Mouse (Mus musculus) urinary bladder, postnatal 14 days (tissue): ENCODE data around the gene Fam228a.
A peak's percentile ranks its signal among the peaks of the same experiment; 100 is the strongest.
"Not testable (repeated sequence)": the region's sequence is repeated elsewhere in the genome, so short reads cannot be mapped to it uniquely, and the experiment has no call there.

Experiments used
- DNase-seq: peaks from one replicate; pipeline ENCODE4 v3.0.0; 2021; ENCODE audit warnings: low spot score

The Fam228a gene

DNA sequence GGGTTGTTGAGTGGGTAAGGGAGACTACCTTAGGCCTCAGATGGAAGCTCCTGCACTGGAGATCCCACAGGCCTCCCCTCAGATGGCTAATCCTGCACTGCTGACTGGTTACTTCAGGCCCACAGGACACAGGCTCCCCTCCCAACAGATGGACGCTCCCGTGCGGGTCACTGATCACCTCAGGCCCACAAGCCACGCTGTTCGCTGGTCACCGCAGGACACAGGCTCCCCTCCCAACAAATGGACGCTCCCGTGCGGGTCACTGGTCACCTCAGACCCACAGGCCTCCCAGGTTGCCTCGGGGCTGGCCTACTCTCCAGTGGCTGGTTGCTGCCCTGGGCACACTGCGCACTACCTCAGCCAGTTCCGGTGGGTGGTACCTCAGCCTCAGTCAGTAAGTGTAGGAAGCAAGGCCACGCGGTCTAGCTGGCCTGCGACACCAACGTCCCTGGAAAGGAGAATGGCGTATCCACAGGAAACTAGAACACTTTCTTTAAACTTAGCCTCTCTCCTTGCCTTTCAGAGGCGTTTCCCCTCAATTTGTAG is at the start of gene Fam228a:
Gene Fam228a, minus strand, starts transcription at position 400 of the 546 bp plus-strand sequence.
- no peak for DNase-seq

DNA sequence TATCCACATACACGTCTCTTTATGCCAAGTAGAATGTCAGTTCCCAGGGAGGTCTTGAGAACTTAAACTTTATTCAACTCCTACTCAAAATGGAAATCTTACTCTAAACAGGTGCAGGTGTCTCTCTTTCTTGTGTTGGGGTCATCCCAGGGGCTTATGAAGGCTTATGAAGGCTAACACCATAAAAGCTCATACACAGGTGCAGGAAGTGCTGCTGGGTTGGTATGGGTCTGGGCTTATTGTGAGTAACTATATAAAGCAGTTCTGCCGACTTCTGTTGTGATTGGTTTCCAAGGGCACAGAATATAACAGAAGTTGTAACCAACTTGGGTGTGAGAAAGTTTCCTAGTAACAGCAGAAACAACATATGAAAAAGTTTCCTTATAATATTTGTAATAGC is 46.2 kb upstream of the Fam228a start:
- no peak for DNase-seq

DNA sequence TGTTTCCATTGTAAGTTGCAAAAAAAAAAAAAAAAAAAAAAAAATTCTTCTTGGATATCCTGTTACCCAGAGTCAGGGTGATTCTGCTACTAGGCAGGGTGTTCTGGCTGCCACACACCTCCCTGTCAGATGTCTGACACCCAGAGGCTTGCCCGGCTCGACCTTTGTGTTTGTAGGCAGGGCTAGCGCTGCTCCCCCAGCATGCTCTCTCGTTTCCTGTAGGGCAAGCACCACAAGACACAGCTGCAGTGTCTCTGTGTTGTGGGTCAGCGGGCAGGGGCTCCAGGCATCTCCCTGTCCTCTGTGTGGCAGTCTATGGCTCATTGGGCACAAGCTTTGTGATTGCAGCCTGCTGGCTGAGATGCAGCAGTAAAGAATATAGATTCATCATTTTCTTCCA is 45.4 kb upstream of the Fam228a start:
- DNase-seq, result no peak

DNA sequence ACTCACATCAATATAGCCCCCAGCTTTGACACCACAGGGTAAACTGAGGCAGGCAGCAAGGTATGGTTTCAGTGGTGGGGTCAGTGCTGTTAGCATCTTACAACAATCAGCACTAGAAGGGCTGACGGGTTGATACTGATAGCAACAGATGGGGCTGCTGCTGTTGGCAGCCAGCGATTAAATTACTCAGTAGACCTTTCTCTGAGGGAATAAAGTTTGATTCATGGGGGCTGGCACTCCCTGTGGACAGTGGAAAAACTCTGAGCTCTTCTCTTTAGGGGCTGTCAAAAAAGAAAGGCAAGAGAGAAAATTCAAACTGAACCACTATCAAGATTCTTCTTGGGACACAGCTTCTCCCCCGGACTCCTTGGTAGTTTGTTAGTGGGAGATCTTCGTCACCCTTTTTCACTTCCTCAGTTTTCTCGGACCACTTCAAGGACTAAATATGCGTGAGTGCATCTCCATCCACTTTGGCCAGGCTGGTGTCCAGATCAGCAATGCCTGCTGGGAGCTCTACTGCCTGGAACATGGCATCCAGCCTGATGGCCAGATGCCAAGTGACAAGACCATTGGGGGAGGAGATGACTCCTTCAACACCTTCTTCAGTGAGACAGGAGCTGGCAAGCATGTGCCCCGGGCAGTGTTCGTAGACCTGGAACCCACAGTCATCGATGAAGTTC is 43.6 kb upstream of the Fam228a start:
- not testable (repeated sequence) for DNase-seq

DNA sequence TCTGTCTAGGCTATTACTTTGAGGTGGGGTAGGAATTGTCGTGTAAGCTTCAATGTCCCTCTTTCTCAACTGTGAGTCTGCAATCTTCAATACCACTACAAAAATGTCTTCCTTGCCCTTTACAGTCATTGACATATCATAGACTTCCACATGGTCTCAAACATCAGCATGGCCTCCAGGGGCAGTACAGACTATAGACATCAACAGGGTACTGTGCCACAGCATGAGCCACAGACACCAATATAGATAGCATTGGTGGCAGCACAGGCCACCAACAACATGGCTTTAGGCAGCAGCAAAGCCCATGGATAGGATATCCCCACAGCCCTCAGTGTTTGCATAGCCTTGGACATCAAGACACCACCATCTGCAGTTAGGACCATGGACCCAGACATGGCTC is 43.0 kb upstream of the Fam228a start:
- DNase-seq, result no peak

DNA sequence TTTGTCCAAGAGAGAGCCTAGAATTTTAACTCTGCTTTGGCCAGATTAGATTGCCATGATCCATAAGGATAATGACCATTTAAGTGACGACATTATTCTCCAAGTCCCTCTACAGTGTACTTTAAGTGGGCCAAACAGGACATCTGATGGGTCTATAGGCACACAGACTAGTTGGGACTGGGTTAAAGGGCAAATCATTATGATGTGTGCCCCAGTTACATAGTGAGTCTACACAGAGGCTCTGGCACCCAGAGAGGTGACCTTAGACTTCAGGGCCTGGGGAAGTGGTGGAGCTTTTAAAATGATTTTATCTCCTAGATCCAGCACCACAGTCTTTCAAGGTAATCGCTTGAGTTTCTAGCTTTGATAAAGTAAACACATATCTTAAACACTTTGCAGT is 42.0 kb upstream of the Fam228a start:
- no peak for DNase-seq

DNA sequence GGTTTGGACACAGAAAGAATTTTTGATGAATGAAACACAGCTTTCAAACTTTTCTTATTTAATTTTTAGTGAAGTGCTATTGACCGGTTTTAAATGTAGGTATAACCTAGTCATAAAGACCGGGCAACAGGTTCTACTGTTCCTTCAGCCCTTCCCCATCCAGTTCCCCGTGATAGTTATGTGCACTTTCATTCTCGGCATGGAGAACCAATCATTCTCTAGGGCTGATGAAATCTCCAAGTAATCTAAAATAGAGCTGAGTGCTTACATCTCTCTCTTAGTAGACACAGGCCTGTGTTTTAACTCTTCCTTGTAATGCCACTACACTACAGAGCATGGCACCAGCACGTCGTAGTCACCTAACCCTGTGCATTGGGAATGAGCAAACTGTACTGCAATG is 39.5 kb upstream of the Fam228a start:
- DNase-seq, result no peak

DNA sequence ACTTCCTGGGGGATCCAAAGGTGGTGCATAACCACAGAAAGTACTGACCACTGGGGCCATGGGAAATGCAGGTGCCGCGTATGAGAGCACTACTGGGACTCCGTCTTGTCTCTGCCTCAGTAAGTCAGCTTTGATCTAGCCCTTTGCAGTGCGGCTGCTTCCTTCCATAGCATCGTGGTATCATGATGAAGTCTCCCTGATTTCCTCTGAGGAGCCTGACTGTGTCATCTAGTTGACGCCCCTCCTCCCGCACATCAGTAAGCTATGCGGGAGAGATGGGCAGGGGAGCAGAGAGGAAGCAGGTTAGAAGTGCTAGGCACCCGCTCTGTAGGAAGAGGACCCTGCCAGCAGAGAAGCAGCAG is 37.3 kb upstream of the Fam228a start:
- DNase-seq, result no peak

DNA sequence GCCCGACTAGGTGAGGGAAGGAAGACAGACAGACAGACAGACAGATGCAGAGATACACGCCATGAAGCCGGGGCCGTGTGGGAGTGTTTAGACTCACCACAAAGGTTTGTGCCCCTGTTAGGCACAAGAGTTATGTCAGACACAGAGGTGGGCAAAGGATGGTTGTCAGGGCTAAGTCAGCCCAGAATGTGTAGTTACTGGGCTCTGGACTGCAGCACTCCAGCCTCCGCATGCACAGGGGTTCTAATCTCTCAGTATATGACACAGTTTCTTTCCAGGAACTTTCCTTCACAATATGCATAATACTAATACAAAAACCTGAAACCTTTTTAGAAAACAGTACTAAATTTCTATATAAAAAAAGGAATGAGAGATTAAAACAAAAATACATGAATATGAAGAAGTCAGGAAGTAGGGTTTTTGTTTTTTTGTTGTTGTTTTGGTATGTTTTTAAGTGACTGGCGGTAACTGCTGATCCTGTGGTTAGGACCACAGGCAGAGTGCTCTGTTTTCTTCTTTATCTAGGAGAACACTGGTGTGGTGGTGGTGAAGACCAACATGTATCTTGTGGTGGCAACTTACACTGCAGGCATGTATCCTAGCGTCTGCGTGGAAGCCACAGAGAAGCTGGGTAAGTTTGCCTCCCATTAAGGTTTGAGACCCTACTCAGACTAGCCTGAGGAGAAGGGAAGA is 36.8 kb upstream of the Fam228a start:
- DNase-seq, result no peak

DNA sequence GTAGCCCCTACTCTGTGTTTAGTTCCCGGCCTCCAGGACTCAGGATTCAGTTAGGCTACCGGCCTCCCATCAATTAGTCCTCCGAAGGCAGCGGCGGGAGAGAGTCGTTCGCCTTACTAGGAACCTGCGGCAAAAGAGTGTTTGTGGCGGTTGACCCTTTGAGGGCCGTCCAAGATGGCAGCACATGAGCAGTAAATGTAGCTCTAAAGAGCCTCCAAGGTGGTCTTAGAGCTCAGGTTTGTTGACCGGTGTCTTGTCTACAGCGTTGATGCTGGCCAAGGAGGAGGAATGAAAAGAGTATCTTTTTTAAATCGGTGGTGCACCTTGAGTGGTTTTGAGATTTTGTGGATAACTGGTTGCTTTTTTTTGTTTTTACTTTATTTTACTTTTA is 31.1 kb upstream of the Fam228a start:
- DNase-seq, result no peak

DNA sequence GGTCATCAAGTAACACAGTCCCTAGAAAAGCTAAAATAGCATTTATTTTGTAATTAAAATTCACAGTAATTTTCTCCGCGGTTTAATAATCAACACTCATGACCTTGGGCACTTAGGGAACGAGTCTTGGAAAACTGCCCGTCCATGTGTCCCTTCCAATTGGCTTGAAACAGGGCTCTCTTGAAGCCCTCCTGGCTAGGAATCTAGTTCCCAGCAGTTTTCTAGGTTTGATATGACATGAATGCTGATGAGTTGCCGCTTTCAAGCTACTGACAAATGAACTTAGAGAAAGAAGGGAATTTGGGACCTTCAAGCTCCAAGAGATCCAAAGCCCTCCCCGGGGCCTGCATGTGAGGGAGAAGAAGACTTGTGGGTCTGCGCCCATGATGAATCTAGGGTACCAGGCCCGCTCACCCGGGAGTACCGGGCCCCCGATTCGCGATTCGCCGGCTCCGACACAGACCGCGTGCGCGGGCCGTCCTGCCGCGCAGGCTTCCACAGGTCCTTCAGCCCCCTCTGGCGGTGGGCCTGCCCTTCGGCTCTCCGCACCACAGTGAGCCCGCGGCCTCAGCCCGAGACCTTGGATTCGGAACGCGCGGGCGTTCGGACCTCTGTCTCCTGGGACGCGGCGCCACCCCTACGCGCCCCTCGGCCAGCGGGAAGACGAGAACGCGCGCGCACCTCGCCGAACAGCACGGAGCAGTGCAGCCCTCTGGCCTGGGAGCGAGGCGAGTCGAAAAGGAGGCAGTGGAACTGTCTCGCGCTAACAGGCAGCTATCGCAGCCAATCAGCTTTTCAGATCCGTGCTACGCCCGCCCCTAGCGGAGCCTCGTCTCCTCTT is 30.5 kb upstream of the Fam228a start, which contains the start of the genes Pfn4 and Fam228b:
Gene Pfn4, plus strand, starts transcription at position 531 of the 841 bp plus-strand sequence.
Gene Fam228b, minus strand, starts transcription at position 776 of the 841 bp plus-strand sequence.
- peak; percentile 97 for DNase-seq

DNA sequence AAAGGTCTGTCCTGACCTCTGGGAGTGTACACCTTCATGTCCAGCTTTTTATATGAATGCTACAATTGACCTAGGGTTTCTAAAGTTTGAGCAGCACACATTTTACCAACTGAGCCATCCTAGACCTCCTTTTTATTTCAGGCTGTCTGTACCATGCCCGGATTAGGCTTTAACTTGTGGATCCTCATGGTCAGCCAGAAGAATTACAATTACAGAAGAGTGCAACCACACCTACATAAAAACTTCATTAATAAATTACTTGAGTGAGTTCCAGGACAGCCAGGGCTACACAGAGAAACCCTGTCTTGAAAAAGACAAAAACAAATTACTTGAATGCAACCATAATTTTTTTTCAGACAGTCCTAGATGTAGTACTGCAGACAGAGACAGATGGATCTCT is 18.8 kb upstream of the Fam228a start:
- no peak for DNase-seq

DNA sequence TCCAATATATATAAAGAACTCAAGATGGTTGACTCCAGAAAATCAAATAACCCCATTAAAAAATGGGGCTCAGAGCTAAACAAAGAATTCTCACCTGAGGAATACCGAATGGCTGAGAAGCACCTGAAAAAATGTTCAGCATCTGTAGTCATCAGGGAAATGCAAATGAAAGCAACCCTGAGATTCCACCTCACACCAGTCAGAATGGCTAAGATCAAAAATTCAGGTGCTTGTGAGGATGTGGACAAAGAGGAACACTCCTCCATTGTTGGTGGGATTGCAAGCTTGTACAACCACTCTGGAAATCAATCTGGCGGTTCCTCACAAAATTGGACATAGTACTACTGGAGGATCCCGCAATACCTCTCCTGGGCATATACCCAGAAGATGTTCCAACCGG is 16.2 kb upstream of the Fam228a start:
- DNase-seq, result not testable (repeated sequence)

DNA sequence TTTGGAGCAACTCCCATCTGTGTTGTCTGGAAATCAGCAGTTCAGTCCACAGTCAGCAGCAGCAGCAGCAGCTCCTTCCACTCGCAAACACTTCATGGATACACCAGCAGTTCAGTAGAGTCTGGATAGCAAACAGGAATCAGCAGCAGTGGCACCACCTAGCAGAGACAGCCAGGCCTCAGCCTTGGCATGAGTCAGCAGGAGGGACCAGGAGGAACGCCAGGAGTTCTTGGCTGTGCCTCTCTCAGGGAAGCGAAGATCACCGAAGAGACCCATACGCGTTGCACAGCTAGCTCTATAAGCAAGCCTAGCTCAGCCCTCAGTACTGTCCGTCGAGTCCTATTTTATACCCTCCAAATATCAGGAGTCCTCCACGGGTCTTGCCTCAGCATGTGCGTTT is 6.3 kb upstream of the Fam228a start:
- no peak for DNase-seq

DNA sequence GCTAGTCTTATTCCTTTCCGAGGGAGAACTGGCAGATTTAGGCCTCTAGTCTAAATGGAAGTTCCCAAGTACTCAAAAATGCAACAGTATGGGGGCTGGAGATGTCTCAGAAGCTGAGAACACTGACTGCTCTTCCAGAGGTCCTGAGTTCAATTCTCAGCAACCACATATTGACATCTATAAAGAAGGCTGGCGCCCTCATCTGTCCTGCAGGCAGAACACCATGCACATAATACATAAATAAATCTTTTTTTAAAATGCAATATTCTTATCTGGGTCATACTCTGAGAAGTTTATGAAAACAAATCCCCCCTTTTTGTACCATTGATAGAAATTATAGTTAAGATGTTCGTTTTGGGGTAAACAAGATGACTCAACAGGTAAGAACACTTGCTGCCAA is 4.0 kb upstream of the Fam228a start:
- DNase-seq, result no peak

DNA sequence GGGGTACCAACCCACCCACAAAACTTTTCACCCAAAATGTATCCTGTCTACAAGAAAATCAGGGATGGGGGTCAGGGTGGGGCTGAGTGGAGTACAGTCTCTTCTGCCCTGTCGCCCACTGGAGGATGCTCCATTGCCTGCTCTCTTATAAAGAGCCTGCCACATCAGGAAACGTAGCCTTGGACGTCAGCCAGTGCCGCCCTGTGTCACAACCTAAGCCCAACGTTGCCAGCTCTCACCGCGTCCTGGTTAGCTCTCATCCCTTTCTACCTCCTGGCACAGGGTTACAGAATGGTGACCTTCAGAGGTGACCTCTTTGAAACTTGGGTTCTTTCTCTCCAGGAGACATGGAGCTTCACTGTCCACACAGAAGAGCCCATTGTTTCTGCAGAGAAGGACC is 2.6 kb upstream of the Fam228a start:
- no peak for DNase-seq

DNA sequence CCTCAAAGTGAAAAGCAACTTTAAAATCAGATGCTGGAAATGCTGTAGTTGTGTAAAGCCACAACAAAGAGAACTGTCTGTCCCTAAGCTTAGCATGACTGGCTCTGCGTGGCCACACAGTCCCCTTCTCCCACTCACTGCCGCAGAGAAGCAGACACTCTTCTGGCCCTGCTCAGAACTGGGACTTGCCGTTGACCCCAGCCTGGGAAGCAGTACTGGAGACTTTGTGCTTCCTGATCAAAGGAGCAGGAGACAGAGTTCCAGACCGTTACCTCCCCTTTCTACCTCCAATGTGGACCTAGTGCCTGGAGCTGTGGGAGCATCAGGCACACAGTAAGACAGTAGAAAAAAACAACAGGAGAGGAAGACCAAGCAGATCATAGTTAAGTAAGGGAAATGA is 5.9 kb downstream of the Fam228a start:
- no peak for DNase-seq

DNA sequence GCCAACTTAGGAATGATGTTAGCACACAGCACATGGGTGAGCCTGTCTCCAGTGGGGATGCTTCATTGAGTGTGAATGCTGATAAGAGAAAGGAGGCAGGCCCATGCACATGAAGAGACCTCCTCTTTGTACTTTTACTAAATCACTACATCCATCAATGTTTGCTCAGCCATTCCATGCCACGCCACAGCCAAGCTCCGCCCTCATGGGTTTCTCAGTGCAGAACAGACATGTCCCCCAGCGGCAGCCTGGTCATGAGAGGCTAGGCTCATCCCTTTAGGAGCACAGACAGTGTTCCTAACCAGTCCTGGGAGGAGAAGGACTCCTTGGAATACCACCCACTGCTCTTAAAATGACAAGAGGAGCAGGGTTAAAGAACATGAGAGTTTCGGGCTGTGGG is 6.6 kb downstream of the Fam228a start:
- no peak for DNase-seq

DNA sequence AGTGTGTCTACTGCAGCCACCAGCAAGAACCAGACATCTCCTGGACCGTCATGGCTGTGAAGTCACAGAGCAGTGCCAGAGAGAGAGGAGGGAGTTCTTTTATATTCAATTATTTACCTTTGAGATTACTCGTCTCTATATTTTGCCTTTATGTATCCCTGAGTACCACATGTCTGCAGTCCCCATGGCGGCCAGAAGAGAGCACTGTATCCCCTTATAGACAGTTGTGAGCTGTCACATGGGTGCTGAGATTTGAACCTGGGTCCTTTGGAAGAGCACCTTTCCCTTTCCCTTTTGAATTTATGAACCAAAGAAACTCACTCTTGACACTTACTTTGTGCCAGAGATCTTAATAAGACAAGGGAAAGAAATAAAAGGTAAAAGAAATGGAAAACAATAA is 9.1 kb downstream of the Fam228a start:
- no peak for DNase-seq

DNA sequence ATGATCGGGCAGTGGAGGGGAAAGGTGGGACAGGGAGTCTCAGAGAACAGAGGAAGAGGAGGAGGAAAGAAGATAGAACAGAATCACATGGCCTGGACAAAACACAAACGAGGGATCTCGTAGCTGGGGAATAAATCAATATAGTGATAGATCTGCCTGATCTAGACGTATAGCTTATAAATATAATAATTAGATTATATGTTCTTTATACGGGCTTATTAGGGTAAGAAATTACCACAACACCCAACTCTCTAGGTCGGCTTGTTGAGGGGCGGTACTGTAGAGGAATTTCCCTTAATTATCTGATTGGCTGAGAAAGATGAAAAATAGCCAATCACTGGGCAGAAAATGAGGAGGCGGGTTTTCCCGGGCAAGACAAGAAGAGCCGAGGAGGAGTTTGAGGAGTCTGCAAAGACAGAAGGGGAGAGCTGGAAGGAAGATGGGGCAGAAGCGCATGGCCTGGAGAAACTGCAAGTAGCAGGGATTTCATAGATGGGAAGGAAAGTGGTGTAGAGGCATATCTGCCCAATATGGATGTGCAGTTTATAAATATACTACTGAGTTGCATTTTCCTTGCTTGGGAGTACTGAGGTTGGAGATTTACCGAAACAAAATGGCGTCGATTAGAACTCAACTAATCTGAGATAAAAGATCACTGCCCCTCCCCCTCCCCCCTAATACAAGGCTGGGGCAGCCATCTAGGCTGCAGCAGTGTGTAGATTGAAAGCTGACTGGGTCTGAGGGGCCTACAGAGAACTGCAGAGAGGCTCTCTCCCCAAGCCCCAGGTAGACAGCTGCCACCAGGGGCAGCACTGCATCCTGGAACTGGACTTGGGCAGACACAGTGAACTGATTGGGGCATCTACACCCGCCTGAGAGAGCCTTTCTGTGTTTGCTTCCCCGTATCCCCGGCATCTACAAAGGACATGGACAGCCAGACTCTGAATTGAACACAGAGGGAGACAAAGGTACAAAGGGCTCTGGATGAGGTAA is 18.2 kb downstream of the Fam228a start:
- DNase-seq, result no peak

DNA sequence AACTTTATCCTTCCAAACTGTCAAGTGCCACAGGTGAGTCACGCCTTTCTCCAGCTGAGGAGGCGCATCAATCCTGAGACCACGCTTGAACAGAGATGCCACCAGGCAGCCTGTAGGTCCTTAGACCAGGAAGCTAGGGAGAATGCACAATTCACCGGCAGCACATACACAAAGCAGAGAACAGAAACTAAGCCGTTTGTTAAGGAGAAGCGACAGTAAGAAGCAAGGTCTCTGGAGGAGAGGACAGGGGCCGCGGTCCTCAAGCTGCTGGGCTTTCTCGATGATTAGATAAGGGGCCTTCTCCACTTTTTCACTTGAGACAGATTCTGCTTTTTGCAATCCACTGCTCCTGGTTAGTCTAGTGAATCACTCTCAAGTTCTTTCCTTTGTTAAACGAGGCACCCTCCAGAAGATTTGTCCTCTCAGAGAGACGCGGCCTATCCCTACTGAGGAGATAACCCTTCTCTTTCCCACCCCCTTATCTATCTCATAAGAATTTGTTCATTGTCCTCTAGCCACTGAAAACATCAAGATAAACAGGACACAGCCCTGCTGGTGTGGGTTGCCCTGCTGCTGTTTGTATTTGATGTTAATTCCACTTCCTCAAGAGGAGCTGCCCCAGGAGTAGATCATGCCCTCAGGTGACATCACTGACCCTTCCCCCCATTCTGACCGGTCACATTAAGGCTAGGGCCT is 19.0 kb downstream of the Fam228a start:
- DNase-seq, result no peak
